Mouse (Mus musculus): Measurements from ENCODE around the gene Bmper. TPM values are rescaled to one million over a fixed set of nuclear protein-coding genes. Genes with fewer than 3 reads are reported as not detected.
A peak's percentile ranks its signal among the peaks of the same experiment; 100 is the strongest.

The Bmper gene
- polyA plus RNA-seq, 1 experiment from 2014 or later = 11.4 TPM

GRCm38 (mm10) chr9:23396186-23396585 is 173.3 kb downstream of the Bmper start:
- Histone ChIP-seq H3K9me3 (no peaks in the 10 kb centered on the region; the same call in 1 of the 2 replicates), H3K4me3 (no peak overlapping the region), H3K4me1 (peaks cover 28% of the 10 kb centered on the region), H3K27ac (peak overlapping the region; percentile 49; the same call in 1 of the 2 replicates), H3K36me3 (no peaks in the 10 kb centered on the region), H3K27me3 (ENCODE audit: insufficient read depth, poor library complexity, severe bottlenecking) (no peaks in the 10 kb centered on the region)
- WGBS = 55% methylated on average over 7 of the region's 7 CpGs
- no peak for DNase-seq (ENCODE audit: low spot score)

DNA sequence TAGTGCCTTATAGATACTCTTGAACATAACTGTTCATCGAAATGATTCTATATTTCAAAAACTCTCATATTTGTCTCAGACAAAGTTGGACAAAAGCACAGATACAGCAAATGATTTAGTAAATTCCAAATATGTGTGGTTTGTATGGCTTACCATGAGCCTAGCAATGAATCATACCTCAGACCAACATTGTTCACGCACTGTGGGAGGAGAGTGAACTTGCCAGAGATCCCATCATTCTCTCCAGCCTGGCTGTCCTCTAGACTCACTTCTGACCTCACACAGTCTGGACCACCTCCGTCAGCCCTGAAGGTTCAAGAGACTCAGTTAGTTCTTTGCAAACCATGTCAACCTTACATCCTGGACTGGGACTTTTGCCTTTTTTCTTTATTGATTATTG is 175.0 kb downstream of the Bmper start:
- H3K27ac ChIP-seq = no peak overlapping the region
- 90% methylated on average over 3 of the region's 3 CpGs for WGBS

DNA sequence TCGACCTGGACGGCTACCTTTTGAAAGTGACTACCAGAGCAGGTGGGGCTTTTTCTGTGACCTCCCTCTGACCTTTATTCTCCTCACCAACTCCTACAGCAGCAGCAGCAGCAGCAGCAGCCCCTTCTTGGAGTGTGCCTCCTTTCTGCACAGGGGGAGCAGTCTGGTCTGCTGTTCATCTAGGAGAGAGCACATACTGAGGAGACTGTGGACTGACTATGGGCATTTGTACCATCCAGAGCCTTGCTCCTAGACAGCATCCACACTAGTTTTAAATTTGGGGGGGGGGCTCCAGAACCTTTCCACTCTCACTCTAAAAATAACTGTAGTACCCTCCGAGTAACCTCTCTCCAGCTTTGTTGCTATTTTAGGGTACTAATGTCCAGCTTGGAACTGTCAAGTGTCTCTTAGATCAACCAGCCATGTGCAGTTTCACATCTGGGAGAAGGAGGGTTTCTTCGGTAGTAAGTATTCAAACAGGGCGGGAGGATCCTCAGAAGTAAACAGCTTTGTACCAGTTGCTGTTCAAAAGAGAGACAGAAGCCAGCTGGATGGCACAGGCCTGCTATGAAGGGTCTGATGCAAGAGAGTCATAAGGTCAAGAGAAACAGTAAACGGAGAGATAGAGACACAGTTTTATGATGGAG is 176.9 kb downstream of the Bmper start:
- 35% methylated on average over 6 of the region's 6 CpGs for WGBS
- peak overlapping the region; percentile 88 for H3K27ac ChIP-seq
- H3K9me3 ChIP-seq = no peaks in the 10 kb centered on the region; the same call in 1 of the 2 replicates
- no peaks in the 10 kb centered on the region for H3K27me3 ChIP-seq (ENCODE audit: insufficient read depth, poor library complexity, severe bottlenecking)
- DNase-seq (ENCODE audit: low spot score) = no peak
- H3K36me3 ChIP-seq = no peaks in the 10 kb centered on the region
- H3K4me3 ChIP-seq = no peak overlapping the region
- peaks cover 27% of the 10 kb centered on the region for H3K4me1 ChIP-seq

More for the DNA sequence above, 175.0 kb downstream of the Bmper start:
- Histone ChIP-seq H3K4me3 (no peak overlapping the region), H3K27me3 (ENCODE audit: insufficient read depth, poor library complexity, severe bottlenecking) (no peaks in the 10 kb centered on the region), H3K4me1 (peaks cover 28% of the 10 kb centered on the region), H3K36me3 (no peaks in the 10 kb centered on the region), H3K9me3 (no peaks in the 10 kb centered on the region; the same call in 1 of the 2 replicates)
- no peak for DNase-seq (ENCODE audit: low spot score)

DNA sequence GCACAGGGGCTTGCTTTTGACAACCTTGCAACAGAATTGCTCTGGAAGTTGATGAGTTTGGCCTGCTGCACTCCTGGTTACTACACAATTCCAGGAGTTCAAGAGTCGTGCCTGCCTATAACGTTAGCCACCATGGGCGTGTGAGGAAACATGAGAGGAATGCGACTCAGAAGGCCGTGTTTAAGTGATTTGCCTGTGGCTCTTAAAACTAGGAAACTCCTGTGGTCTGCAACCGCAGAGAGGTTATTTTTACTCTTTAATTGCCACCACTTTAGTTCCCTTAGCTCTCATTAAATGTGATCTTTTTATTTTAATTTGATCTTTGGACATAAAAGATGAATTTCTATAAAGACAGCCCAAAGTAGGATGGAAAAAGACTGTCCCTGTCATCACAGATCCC is 184.5 kb downstream of the Bmper start:
- peak overlapping the region; percentile 47 for H3K27ac ChIP-seq
- no peaks in the 10 kb centered on the region for H3K9me3 ChIP-seq
- WGBS = 34% methylated on average over 6 of the region's 6 CpGs
- DNase-seq (ENCODE audit: low spot score) = no peak
- no peaks in the 10 kb centered on the region for H3K27me3 ChIP-seq (ENCODE audit: insufficient read depth, poor library complexity, severe bottlenecking)
- H3K4me3 ChIP-seq = no peak overlapping the region
- H3K4me1 ChIP-seq = peaks cover 8% of the 10 kb centered on the region
- 0 out of 2 replicates have a peak, but pooled peaks cover 3% of the 10 kb centered on the region for H3K36me3 ChIP-seq

- WGBS = 83% methylated on average over 3 of the region's 3 CpGs
- no peak for DNase-seq (ENCODE audit: low spot score)
- Histone ChIP-seq H3K36me3 (0 out of 2 replicates have a peak, but pooled peaks cover 3% of the 10 kb centered on the region), H3K9me3 (no peaks in the 10 kb centered on the region), H3K4me1 (peaks cover 8% of the 10 kb centered on the region), H3K27me3 (ENCODE audit: insufficient read depth, poor library complexity, severe bottlenecking) (no peaks in the 10 kb centered on the region), H3K27ac (no peak overlapping the region), H3K4me3 (no peak overlapping the region)
Observed at GRCm38 (mm10) chr9:23407935-23408781, 185.3 kb downstream of the Bmper start.

GRCm38 (mm10) chr9:23410567-23410966 is 187.7 kb downstream of the Bmper start:
- H3K36me3 ChIP-seq = 0 out of 2 replicates have a peak, but pooled peaks cover 3% of the 10 kb centered on the region
- no peak overlapping the region for H3K4me3 ChIP-seq
- H3K9me3 ChIP-seq = no peaks in the 10 kb centered on the region
- H3K27ac ChIP-seq = peak overlapping the region; percentile 87
- DNase-seq (ENCODE audit: low spot score) = no peak
- H3K4me1 ChIP-seq = peaks cover 8% of the 10 kb centered on the region
- WGBS = 44% methylated on average over 2 of the region's 2 CpGs
- no peaks in the 10 kb centered on the region for H3K27me3 ChIP-seq (ENCODE audit: insufficient read depth, poor library complexity, severe bottlenecking)

DNA sequence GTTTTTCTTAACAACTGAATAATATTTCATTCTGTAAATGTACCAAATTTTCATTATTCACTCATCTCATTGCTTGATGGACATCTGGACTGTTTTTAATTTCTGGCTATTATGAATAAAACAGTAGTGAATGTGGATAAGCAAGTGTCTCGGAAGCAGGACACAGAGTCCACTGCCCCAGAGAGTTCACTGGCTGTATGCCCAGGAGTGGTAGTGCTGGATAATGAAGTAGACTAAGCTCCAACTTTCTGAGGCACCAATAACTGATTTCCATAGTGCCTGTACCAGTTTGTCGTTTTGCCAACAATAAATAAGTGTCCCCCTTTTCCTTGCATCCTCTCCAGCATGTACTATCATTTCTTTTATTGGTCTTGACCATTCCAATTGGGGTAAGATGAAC is 190.1 kb downstream of the Bmper start:
- DNase-seq (ENCODE audit: low spot score) = no peak
- Histone ChIP-seq H3K4me3 (no peak overlapping the region), H3K27me3 (ENCODE audit: insufficient read depth, poor library complexity, severe bottlenecking) (no peaks in the 10 kb centered on the region), H3K4me1 (peaks cover 4% of the 10 kb centered on the region), H3K27ac (no peak overlapping the region), H3K36me3 (0 out of 2 replicates have a peak, but pooled peaks cover 3% of the 10 kb centered on the region), H3K9me3 (no peaks in the 10 kb centered on the region)
- 82% methylated on average over 2 of the region's 2 CpGs for WGBS

DNA sequence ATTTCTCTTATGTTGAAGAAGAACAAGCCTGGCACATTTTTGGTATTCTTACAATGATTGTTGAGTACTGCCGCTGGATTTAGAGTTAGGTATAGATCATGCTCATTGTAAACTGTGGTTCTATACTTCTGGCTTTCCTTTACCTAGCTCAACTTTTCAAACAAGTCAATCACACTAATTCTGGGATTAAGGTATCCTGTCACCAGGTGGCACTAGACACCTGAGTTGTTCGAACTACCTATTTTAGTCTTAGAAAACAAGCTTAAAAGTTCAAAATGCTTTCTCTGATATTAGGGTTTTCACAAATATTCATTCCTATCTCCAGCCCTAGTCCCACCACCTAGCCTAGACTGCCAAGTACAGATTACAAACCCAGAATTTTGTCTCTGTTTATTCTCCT is 196.2 kb downstream of the Bmper start:
- no peaks in the 10 kb centered on the region for H3K27me3 ChIP-seq (ENCODE audit: insufficient read depth, poor library complexity, severe bottlenecking)
- WGBS = 86% methylated on average over 2 of the region's 2 CpGs
- H3K4me1 ChIP-seq = no peaks in the 10 kb centered on the region
- no peak overlapping the region for H3K4me3 ChIP-seq
- H3K27ac ChIP-seq = no peak overlapping the region
- no peak for DNase-seq (ENCODE audit: low spot score)
- no peaks in the 10 kb centered on the region for H3K36me3 ChIP-seq
- H3K9me3 ChIP-seq = no peaks in the 10 kb centered on the region

DNA sequence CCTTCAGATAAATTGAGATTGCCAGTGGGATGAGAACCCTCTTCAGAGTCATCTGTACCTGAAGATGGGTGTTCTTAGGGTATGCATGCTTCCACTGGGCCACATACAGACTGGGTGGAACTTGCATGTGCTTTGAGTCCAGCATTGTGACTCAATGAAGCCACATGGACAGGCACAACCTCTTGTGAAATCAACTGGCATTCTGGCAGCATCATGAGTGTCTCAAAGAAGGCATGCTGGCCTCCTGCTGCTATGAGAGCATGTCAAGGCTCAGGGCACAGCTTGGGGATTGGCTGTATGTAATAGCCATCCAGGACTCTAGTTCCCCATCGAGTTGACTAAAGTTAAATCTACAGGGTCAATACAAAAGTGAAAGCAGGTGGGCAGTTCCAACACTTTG is 200.9 kb downstream of the Bmper start:
- Histone ChIP-seq H3K9me3 (no peaks in the 10 kb centered on the region), H3K27ac (no peak overlapping the region), H3K36me3 (no peaks in the 10 kb centered on the region), H3K4me1 (no peaks in the 10 kb centered on the region), H3K27me3 (ENCODE audit: insufficient read depth, poor library complexity, severe bottlenecking) (no peaks in the 10 kb centered on the region), H3K4me3 (no peak overlapping the region)
- WGBS = 78% methylated on average over 1 of the region's 1 CpGs
- DNase-seq (ENCODE audit: low spot score) = peak; percentile 69

GRCm38 (mm10) chr9:23432631-23433030 is 209.8 kb downstream of the Bmper start:
- Histone ChIP-seq H3K4me1 (0 out of 2 replicates have a peak, but pooled peaks cover 4% of the 10 kb centered on the region), H3K27me3 (ENCODE audit: insufficient read depth, poor library complexity, severe bottlenecking) (no peaks in the 10 kb centered on the region), H3K9me3 (no peaks in the 10 kb centered on the region), H3K27ac (no peak overlapping the region), H3K36me3 (no peaks in the 10 kb centered on the region), H3K4me3 (no peak overlapping the region)
- DNase-seq (ENCODE audit: low spot score) = no peak
- 78% methylated on average over 2 of the region's 2 CpGs for WGBS

GRCm38 (mm10) chr9:23433238-23433637 is 210.4 kb downstream of the Bmper start:
- 70% methylated on average over 3 of the region's 3 CpGs for WGBS
- no peak overlapping the region for H3K4me3 ChIP-seq
- 0 out of 2 replicates have a peak, but pooled peaks cover 4% of the 10 kb centered on the region for H3K4me1 ChIP-seq
- H3K9me3 ChIP-seq = no peaks in the 10 kb centered on the region
- DNase-seq (ENCODE audit: low spot score) = no peak
- H3K36me3 ChIP-seq = no peaks in the 10 kb centered on the region
- no peak overlapping the region for H3K27ac ChIP-seq
- no peaks in the 10 kb centered on the region for H3K27me3 ChIP-seq (ENCODE audit: insufficient read depth, poor library complexity, severe bottlenecking)

GRCm38 (mm10) chr9:23436751-23437150 is 213.9 kb downstream of the Bmper start:
- no peak overlapping the region for H3K27ac ChIP-seq
- H3K27me3 ChIP-seq (ENCODE audit: insufficient read depth, poor library complexity, severe bottlenecking) = no peaks in the 10 kb centered on the region
- WGBS = 75% methylated on average over 6 of the region's 6 CpGs
- H3K4me3 ChIP-seq = no peak overlapping the region
- H3K36me3 ChIP-seq = no peaks in the 10 kb centered on the region
- no peak for DNase-seq (ENCODE audit: low spot score)
- H3K9me3 ChIP-seq = no peaks in the 10 kb centered on the region
- H3K4me1 ChIP-seq = 0 out of 2 replicates have a peak, but pooled peaks cover under 1% of the 10 kb centered on the region

DNA sequence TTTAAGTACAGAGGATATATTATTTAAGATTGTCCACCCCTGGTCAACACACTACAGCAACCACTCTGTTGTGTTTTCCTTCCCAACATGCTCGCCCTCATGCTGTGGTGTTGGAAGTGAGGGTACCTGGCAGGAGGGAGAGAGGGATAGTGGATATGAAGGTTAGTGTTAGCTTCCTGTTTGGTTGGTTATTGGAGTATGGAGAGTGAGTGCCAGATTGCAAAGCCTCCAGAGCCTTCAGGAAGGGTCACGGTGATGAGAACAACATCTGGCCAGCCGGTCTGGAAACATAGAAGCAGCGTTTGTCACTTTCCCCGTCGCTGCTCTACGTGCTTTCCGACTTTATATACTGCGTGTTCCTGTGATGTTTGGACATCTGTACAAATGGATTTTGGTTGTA is 215.8 kb downstream of the Bmper start:
- H3K9me3 ChIP-seq = no peaks in the 10 kb centered on the region
- H3K36me3 ChIP-seq = no peaks in the 10 kb centered on the region
- 0 out of 2 replicates have a peak, but pooled peaks cover 3% of the 10 kb centered on the region for H3K4me1 ChIP-seq
- no peak overlapping the region for H3K27ac ChIP-seq
- 83% methylated on average over 9 of the region's 9 CpGs for WGBS
- no peaks in the 10 kb centered on the region for H3K27me3 ChIP-seq (ENCODE audit: insufficient read depth, poor library complexity, severe bottlenecking)
- DNase-seq (ENCODE audit: low spot score) = no peak
- no peak overlapping the region for H3K4me3 ChIP-seq

Data from heart, embryonic 10.5 days (tissue).